21 mouse cellular contexts compared by ENCODE assay signal in the genomic region with DNA sequence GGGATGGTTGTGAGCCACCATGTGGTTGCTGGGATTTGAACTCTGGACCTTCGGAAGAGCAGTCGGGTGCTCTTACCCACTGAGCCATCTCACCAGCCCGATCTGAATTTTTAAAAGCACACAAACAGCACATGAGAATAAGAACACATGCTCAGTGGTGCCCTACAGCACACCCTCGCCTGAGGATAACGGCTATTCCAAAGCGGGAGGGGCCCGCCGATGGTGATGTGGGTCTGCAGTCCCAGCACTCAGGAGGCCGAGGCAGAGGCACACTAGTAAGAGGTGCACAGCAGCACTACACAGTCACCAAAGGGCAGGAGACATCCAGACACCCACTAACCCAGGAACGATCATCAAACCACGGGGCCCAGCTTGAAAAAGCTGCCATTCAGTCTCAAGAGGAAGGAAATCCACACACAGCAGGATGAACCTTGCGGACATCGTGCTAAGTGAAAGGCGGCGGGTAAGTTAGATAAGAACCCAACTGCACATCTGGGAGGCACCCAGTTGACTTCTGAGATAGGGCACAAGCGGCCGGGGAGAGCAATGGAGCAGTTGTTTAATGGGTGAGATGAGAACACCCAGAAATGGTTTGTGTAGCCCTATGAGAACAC. TPM values are rescaled to one million over a fixed set of nuclear protein-coding genes. Genes with fewer than 3 reads are reported as not detected.
DNase-seq lines count a peak whose midpoint lies in the region; ATAC-seq lines count a peak whose summit lies in the region.
"Had no signal": no experiment of that assay in that cellular context is flagged by ENCODE, and none has a peak within 500 bp of the region (broad histone marks: within the 10 kb centered on the region; RNA-seq: fewer than 3 reads in every experiment).

No protein-coding gene starts in this region.

- WGBS in liver, embryonic 13.5 days (ENCODE audit: insufficient replicate concordance): 26% methylated on average over 17 of the region's 17 CpGs

- no peaks in the 10 kb centered on the region for H3K27me3 ChIP-seq in liver, embryonic 13.5 days
- H3K27me3 ChIP-seq: embryonic facial prominence, embryonic 12.5 days; limb, embryonic 13.5 days; neural tube, embryonic 12.5 days had no signal

- peaks cover 41% of the 10 kb centered on the region for H3K36me3 ChIP-seq in liver, embryonic 13.5 days

- peaks cover 42% of the 10 kb centered on the region for H3K4me1 ChIP-seq in liver, embryonic 13.5 days (replicated peaks)
- H3K4me1 ChIP-seq: embryonic facial prominence, embryonic 12.5 days; hindbrain, embryonic 10.5 days; limb, embryonic 13.5 days; neural tube, embryonic 12.5 days had no signal

- ATAC-seq in liver, embryonic 13.5 days (ENCODE audit: low read depth): peak; percentile 98
- no peak for ATAC-seq in CD4-positive, CD25-positive, alpha-beta regulatory T cell, adult 4 months
- ATAC-seq in frontal cortex, adult (ENCODE audit: low TSS enrichment): no peak
- ATAC-seq: forebrain, embryonic 14.5 days; inflammation-experienced regulatory T-cells, adult 6 months; midbrain, embryonic 16.5 days had no signal

- peak overlapping the region; percentile 44 for H3K4me3 ChIP-seq in liver, embryonic 13.5 days (replicated peaks)
- H3K4me3 ChIP-seq: embryonic facial prominence, embryonic 12.5 days; gastrocnemius, adult 2 months; hindbrain, embryonic 10.5 days; limb, embryonic 13.5 days; neural tube, embryonic 12.5 days had no signal

- peak overlapping the region; percentile 62 for H3K9ac ChIP-seq in liver, embryonic 13.5 days
- H3K9ac ChIP-seq: embryonic facial prominence, embryonic 12.5 days; limb, embryonic 13.5 days; neural tube, embryonic 12.5 days had no signal

- H3K4me2 ChIP-seq in liver, embryonic 13.5 days: peak overlapping the region; percentile 71
- H3K4me2 ChIP-seq: embryonic facial prominence, embryonic 12.5 days; limb, embryonic 13.5 days; neural tube, embryonic 12.5 days had no signal

- peak; percentile 37 to 52 for DNase-seq in spleen, postnatal 10 days (ENCODE audit: low spot score in 2 of 2)
- no peak for DNase-seq in spleen, adult 18-20 months
- DNase-seq in c-Kit-positive CD71-positive TER-119-negative erythroid progenitor cells, embryonic 14.5 days (ENCODE audit: low read depth): peak; percentile 80
- DNase-seq in liver, embryonic 13.5 days: peak; percentile 70
- DNase-seq in cerebellum, adult 11 months: no peak
- DNase-seq: cerebellum, postnatal 25 days; gastrocnemius, adult 2 months; kidney, postnatal 25 days; layer of hippocampus, postnatal 36 days; lung, postnatal 14 days had no signal

- peak overlapping the region; percentile 95 for H3K27ac ChIP-seq in liver, embryonic 13.5 days
- H3K27ac ChIP-seq: embryonic facial prominence, embryonic 12.5 days; gastrocnemius, adult 2 months; hindbrain, embryonic 10.5 days; limb, embryonic 13.5 days; neural tube, embryonic 12.5 days had no signal

- 0 out of 2 replicates have a peak, but pooled peaks cover 5% of the 10 kb centered on the region for H3K9me3 ChIP-seq in liver, embryonic 13.5 days (replicated peaks)
- H3K9me3 ChIP-seq: embryonic facial prominence, embryonic 12.5 days; hindbrain, embryonic 10.5 days; limb, embryonic 13.5 days; neural tube, embryonic 12.5 days had no signal

RNA-seq across cellular contexts. Expression of a gene that starts 27.4 kb away (rescaled TPM):
- polyA plus RNA-seq in liver, embryonic 13.5 days (2015; fragmentation: Nextera tagmentation; extraction: Ambion mirVana): 17.5 and 19.3 TPM in 2 replicates
- polyA plus RNA-seq in CD4-positive, CD25-positive, alpha-beta regulatory T cell, adult 4 months (2017; shearing (Covaris generic)): 10 to 100 TPM; 26.9 to 29.6 TPM

RNA-seq across cellular contexts. Expression of a gene that starts 53.3 kb away (rescaled TPM):
- not detected in 2 replicates for polyA plus RNA-seq in liver, embryonic 13.5 days (2015; fragmentation: Nextera tagmentation; extraction: Ambion mirVana)
- not detected for polyA plus RNA-seq in CD4-positive, CD25-positive, alpha-beta regulatory T cell, adult 4 months (2017; shearing (Covaris generic))
- polyA plus RNA-seq: brain, embryonic 14.5 days; embryonic facial prominence, embryonic 12.5 days; forebrain, embryonic 14.5 days; hindbrain, embryonic 10.5 days; inflammation-experienced regulatory T-cells, adult 6 months; limb, embryonic 13.5 days; midbrain, embryonic 16.5 days; neural tube, embryonic 12.5 days; urinary bladder, adult 2 months had no signal

Comparison
In these comparisons a context has a peak if more than half of its experiments do, and no peak if none do; other contexts are left out.
1. DNase-seq: peak in spleen, postnatal 10 days (2 of 2), c-Kit-positive CD71-positive TER-119-negative erythroid progenitor cells, embryonic 14.5 days (single experiment) and liver, embryonic 13.5 days (single experiment); none in spleen, adult 18-20 months (0 of 2) and cerebellum, adult 11 months (single experiment).